Mouse (Mus musculus) R1 (cell line): Measurements from ENCODE around the gene 1700029P11Rik.

ENCODE experiments used
- DNase-seq: peaks from one replicate; pipeline ENCODE4 v3.0.0-alpha.2; 2018; ENCODE audit warnings: low read depth, low spot score

The 1700029P11Rik gene

GRCm38 (mm10) chr15:82011947-82012346, 31.6 kb downstream of the 1700029P11Rik start:
- no peak for DNase-seq

- DNase-seq, result no peak
Measured at GRCm38 (mm10) chr15:82014745-82015391, 34.5 kb downstream of the 1700029P11Rik start.

GRCm38 (mm10) chr15:82015392-82016100, 35.2 kb downstream of the 1700029P11Rik start:
- peak; percentile 46 for DNase-seq

GRCm38 (mm10) chr15:82016101-82016808, 35.9 kb downstream of the 1700029P11Rik start:
- peak; percentile 99 for DNase-seq

GRCm38 (mm10) chr15:82016830-82017229, 36.5 kb downstream of the 1700029P11Rik start:
- DNase-seq, result no peak

- DNase-seq, result no peak
Measured at GRCm38 (mm10) chr15:82017461-82017860, 37.1 kb downstream of the 1700029P11Rik start.

GRCm38 (mm10) chr15:82019288-82019687, 38.9 kb downstream of the 1700029P11Rik start:
- DNase-seq, result no peak

GRCm38 (mm10) chr15:82022535-82023088, 42.3 kb downstream of the 1700029P11Rik start:
- DNase-seq, result no peak

GRCm38 (mm10) chr15:82023965-82024635, 43.8 kb downstream of the 1700029P11Rik start:
- no peak for DNase-seq

GRCm38 (mm10) chr15:82027276-82027675, 46.9 kb downstream of the 1700029P11Rik start:
- DNase-seq, result no peak

GRCm38 (mm10) chr15:82027726-82028125, 47.4 kb downstream of the 1700029P11Rik start:
- DNase-seq, result no peak
